Mouse (Mus musculus) CD4-positive, CD25-positive, alpha-beta regulatory T cell, adult 4 months (primary cell): ENCODE measurements around the gene Immp2l. TPM values are rescaled to one million over a fixed set of nuclear protein-coding genes. Genes with fewer than 3 reads are reported as not detected.

Source experiments
- ATAC-seq: one replicate; pipeline ENCODE4 v1.8.0; 2017
- polyA plus RNA-seq, 2 experiments: library from polyadenylated mRNA; unstranded; fragments of 100-300 nt; shearing (Covaris generic); gene quantifications; one replicate each; pipeline ENCODE4 v1.2.1; 2017

Immp2l gene
- polyA plus RNA-seq, 2 experiments from 2014 or later, result 22.5 to 38.8 TPM

DNA sequence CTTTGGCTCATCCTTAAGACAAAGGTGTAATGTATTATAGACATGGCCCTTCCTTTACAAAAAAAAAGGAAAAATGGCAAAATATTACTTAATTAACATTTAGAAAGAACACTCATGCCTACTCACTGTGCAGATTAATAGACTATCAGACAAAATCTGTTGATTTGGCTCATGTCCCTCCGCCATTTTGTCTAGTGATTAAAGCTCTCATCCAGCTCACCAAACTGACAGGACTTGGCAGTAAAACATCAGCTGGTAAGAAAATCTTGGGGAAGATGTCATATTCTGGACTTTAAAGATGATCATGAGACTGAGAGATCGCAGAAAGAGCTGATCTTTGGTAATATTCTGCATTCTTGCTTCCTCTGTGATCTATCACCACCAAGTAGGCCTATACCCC, 293.5 kb downstream of the Immp2l start:
- ATAC-seq, result no peak

DNA sequence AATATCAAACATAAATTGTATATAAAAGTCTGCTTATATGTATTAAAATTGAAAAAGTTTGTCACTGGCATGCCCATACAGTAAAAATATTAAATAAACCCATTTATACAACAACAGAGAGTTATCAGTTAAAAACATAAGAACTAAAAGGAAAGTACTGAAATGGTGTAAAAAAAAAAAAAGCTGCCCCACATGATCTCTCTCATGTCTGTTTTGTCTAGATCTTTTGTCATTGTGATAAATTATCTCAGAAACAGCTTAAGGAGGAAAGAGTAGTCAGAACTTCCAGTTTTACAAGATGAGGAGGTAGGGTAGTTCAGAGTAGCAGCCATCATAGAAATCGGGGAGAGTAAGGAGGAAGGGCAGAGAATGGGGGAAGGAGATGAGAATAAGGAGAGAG, 298.1 kb downstream of the Immp2l start:
- ATAC-seq, result no peak

DNA sequence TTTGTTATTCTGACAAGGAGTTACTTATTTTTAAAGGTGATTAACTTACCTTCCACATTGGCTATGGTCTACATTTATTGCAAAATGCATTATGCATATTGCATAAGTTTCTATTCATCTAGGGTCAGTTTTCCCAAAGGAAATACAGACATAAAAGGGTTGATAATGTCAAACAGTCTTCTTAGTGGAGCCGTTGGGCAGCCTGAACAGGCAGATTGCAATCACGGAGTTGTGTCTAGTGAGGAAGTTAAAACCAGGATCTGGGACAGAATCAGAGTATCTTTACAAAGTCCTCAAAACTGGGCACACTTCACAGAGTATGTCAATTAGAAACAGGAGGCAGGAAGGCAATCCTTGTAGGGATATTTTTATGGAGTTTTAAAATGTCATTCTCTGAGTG, 300.5 kb downstream of the Immp2l start:
- no peak for ATAC-seq

DNA sequence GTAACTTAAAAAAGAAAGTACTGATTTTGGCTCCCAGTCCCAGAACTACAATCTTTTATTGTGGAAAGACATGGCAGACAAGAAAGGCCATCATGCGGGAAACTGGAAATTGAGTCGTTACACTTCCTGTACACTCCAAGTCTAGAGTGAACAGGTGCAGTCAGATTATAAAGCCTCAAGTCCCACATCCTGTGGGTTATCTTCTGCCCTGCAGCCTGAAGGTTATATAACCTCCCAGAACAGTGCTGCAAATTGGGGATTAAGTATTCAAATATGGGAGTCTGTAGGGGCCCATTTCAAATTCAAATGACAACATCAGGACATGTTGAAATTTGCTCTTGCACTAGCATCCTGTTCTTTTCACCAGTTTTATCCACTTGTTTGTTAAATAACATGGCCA, 301.9 kb downstream of the Immp2l start:
- ATAC-seq, result peak; percentile 76

DNA sequence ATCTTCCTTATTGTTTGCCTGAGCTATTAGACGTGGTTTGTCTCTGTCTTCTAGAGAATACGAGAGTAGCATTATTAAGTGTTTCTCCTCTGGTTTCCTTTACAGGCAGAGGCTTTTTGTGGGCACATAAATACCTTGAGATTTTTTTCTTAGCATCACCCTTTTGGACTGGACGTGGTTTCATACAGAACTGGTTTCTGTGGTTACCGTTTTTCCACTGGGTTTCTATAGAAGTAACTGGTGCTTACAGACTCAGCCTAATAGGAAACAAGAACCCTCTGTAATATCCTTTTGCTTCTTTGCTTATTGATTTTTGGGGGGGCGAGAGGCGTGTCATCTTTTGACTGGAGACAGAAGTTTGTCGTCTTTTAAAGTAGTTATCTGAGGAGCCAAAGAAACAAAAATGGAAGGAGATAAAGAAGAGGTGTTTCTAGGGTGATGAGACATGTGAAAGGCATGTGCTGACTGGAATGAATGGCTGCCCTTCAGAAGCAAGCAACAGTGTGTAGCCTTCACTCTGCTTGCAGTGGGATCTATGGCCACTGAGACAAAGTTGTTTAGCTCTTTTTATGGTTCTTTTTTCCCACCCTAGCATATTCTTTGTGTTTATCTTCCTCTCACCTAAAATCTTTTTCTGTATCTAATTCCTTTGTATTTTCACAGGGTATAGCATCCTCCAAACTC, 307.2 kb downstream of the Immp2l start:
- peak; percentile 62 for ATAC-seq

DNA sequence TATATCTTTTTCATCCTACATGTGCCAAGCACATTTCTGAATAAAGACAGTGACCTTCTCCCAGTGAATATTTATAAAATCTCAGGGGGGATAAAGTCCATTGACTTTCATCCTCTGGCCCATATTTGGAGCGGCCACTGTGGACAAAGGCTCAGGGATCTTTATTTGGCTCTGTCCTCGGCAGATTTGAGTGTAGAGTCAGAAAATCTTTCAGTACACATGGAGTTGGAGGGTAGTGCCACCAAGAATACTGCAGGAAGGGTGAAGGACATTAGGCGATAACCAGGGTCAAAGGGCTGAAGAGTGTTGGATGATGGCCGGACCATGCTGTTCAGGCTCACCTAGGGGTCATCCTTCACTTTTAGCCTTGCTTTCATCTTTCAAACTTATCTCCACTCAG, 321.7 kb downstream of the Immp2l start:
- ATAC-seq, result no peak

DNA sequence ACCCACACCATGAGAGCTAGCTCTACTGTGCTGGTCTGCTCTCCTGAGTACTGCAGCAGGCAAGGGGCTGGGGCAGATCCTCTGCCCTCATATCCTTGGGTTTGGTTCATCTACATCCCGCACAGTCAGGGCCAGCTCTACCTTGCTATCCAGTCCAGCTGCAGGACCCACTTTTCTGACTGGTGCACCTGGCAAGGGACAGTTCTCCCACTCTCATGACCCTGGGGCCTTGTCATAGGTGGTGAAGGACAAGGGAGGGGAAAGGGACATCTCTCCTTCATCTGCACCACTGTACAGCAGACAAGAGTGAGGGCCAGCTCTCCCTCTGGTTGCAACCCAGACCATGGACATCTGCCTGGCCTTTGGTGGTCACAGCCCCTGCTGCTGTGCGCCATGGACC, 323.6 kb downstream of the Immp2l start:
- no peak for ATAC-seq

DNA sequence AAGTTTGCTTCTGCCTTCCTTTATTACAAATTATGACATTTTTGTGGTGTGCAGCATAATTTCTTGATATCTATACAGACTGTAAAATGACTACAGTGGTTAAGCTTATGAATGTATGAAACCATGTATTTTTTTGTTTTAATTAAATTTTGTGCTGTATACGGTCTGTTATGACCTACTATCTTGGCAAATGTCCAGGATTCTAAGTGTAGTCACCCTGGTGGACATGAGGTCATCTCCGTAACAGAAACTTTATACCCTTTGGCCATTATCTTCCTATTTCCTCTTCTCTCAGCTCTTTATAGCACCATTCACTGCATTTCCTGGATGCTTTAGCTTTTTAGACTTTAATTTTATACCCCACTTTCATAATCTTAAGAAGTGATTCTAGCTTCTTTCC, 325.5 kb downstream of the Immp2l start:
- ATAC-seq, result no peak

DNA sequence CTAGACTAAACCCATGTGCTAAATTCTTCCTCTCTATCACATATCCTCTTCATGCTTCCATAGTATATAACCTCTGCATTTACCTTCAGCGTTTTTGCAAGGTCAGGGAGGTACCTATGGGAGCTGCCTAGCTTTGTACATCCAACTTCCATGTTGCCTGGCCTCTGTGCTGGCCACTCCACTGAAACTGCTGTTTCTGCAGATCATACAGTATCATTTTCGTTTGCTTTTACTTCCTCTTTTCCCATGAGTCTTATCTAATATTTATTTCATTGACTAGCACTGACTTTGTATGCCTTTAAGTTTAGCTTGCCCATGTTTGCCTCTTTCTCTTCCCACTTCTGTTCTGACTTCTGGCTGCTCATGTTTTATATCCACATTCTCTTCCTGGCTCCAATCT, 325.9 kb downstream of the Immp2l start:
- no peak for ATAC-seq

DNA sequence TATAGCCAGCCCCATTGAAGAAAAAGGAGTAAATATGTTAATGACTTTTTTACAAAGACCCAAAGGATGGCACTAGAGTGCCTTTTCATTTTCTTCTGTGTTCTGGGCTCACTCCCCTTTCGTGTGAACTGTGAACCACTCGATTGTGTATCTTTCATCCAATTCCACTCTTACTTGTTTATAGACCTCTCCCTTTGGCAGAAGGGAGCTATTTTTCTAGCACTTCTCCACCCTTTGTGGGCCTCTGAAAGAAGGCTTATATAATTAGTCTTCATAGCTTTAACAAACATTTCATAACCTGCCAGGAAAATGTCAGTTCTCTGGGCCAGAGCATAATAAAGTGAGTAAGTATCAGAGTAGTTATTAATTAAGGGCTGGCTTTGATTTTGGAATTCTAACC, 327.4 kb downstream of the Immp2l start:
- no peak for ATAC-seq

DNA sequence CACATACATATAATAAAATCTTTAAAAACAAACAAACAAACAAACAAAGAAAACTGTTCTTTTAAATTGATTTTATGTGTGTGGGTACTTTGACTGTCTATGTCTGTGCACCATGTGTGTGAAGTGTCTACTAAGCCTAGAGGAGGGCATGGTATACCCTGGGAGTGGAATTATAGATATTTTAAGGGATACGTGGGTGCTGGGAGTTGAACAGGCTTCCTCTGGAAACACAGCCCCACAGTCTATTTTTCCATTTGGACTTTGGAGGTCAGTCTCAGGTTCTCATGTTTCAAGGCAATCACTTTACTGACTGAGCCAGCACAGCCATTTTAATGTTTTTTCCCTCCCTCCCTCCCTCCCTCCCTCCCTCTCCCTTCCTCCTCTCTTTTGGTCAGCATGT, 331.0 kb downstream of the Immp2l start:
- ATAC-seq, result no peak

DNA sequence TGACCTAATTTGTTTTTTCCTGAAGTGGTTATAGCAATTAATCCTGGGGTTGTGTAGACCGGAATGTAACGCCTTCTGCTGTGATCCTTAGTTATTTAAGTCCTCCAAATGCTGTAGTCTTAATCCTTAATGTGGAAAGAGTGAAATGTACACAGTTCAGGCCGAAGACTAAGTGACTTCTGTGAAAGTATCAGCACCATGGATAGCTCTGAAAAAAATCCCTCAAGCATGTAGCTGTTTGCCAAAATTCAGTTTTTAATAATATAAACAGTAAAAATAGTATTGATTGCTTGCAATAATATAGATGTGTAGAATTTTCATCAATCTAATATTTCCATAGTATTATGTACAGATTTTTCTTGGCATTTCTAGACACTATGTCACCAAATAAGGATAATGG, 332.1 kb downstream of the Immp2l start:
- ATAC-seq, result no peak

DNA sequence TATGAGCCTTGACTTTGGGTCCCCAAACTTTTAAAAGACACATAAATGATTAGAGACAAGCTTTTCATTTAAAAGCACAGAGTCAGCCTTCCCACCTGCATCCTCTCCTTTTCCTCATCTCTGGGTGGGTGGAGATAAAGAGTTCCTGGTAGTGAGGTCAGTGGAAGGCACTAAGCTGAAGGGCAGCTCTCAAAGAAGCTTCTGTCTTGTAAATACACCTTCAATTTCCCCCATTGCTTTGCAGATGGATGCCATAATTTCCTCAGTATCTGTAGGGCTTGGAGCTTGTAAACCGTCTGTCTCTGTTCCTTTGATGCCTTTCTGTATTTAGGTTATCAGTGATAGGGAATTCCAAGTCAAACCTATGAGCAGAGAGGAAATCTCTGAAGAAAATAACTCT, 362.8 kb downstream of the Immp2l start:
- ATAC-seq, result no peak

DNA sequence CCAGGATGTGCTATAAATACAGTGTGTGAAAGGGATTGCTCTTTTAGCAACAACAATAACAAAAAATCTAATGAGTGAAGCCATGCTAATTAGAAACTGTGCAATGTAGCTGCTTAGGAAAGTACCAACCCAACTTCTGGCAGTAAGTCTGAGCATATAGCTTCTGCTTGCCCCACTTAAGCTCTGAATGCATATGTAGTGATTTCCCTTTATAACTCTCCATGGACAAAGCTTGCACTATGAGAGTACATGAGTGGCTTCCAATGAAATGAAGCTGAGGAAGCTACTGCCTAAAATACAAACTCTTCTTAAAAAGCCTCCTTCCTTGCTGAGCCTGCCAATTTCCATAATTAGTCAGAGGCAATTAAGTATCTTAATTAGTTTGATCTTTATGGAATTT, 370.3 kb downstream of the Immp2l start:
- ATAC-seq, result no peak

DNA sequence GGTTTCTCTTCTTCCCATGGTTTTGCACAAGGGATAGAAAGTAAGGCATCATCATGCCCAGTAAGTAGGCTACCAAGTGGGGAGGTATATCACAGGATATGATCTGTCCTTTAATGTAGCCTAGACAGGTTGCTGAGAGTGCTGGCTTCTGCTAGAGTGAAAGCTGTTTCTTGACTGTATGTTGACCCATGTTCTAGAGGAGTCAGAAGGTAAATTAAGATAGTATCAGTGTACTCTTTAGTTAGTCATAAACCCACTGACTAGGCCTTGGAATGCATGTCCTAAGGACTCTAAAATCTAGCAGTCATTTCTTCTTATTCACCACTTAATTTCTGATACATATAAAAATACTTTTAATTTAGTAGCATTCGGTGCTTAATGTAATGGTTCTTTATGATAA, 377.2 kb downstream of the Immp2l start:
- no peak for ATAC-seq

DNA sequence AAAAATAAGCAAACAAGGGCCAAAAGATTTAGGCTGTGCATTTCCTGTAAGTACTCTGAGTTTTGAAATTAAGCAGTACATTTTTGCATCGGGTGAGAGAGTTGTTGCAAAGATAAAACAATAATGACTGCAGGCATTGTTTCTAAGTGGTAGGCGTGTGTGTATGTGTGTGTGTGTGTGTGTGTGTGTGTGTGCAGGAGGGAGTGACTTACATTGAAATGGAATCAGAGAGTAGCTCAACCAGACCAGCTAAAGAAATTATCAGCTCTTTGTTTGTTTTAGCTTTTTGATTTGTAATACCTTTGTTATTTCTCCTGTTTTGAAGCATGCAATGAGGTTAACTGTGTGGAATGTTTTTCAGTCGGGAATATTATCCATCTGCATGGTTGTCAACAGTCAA, 378.0 kb downstream of the Immp2l start:
- no peak for ATAC-seq

DNA sequence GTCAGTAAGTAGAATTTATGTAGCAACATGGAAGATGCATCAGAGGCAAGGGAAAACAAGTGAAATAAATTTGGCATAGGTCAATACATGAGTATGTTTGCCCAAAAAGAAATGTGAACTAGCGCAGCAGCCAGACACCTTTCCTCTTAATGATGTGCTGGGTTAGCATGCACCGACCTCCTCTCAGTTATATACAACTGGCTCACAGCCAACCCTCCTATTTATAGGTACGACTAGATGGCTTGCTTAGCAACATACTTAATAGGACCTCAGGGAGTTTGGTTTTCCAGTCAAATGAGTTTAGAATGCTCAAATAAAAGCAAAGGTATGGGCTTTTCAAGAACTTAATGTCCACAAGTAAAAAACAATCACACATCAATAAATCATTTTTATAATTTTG, 385.5 kb downstream of the Immp2l start:
- ATAC-seq, result no peak

DNA sequence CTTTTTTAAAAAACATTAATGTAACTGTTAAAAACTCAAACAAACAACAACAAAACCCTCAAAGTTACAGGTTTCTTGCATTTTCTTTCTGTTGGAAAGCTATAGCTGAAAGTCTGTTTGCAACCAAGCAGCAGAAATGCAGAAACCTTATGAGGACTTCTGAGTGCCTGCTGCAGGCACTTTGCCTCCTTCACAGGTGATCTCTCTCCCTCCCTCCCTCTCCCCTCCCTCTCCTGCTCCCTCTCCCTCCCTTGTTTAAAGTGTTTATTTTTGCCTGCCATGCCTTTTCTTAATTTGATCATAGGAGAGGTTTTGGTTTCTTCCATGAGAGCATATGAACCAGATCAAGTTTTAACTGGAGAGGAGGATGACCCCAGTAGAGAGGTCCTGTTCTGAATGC, 392.7 kb downstream of the Immp2l start:
- no peak for ATAC-seq

DNA sequence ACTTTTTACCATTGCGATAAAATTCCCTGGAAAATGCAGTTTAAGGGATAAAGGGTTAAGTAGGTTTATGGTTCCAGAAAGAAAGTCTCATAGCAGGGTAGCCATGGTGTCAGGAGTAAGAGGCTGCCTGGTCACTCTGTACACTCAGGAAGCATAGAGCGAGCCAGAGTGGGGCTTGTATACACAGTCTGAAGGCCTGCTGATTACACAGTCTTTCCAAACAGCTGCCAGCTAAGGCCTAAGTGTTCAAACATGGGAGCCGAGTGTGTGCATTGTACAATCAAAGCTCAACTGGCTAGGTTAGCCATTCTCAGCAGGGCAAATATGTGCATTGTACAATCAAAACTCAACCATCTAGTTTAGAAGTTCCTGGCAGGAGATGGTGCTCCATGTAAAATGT, 393.2 kb downstream of the Immp2l start:
- ATAC-seq, result no peak

DNA sequence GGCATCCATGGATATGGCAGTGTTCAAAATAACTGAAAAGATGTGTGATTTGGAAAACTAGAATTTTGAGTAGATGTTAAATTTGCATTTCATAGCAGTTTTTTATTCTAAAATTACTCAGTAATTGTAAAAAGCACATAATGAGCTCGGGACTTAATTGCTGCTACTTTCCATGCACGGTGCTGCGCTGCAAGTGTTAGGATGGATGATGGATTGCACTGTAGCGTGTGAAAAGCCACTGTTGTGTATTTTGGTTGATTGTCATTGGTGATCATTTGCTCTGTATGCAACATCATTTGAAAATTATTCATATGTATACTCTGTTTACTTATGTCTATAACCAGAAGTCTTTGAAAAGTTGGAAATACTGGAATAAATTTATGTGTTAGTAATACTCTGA, 394.1 kb downstream of the Immp2l start:
- ATAC-seq, result no peak

DNA sequence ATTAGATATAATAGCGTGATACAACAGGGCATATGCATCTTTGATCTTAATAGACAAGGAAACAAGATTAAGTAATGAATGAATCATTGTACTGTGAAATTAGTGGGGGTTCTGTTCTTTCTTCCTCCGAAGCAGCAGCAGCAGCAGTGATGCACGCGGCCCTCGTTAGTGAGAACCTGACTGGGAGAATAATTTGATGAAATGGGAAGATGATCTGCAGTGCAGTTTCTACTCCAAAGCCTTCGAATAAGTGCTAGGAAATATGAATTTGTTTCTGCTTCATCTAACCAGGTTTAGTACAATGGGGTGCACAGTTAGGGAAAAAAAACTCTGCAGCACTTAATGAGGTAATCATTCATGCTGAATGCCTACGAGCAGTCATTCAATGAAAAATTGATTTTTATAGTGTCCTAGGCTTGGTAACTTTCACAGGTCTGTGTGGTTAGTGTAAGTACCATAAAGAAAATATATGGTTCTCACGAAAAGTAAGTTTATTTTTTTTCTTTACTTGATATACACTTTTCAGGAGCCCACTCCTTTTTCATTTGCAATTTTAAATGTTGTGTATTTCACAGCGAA, 401.3 kb downstream of the Immp2l start:
- no peak for ATAC-seq

DNA sequence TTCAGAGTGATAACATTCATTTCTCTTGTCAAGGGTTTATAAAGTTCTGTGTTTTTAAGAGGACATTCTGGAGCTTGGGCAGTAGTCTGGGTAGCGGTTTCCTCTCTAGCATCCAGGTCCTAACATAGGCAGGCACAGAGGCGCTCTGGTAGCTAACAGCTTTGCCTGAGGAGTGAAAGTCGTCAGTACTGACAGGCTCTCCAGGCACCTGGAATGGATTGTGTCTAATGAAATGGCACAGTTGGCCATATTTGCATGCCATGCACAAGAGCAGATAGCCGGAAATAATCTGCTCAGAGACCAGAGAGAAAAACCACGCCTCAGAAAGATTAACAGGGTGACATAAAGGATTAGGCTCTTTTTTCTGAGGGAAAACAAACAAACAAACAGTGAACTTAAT, 403.6 kb downstream of the Immp2l start:
- no peak for ATAC-seq

DNA sequence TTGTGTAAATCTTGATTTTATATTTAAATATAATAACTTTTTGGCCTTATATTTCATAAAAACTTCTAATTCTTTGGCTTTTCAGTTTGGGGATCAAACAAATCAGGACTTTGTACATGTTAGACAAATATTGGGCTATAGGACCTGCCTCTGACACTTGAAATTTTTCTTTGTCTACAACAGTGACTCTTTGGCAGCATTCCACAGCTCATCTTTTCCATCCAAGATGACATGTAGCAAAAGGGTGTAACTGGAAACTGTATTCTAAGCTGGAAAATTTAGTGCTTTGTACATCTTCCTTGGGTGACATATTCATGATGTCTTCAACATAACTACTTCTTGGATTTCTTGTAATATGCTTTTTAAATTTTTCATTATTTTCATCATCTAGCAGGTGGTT, 404.9 kb downstream of the Immp2l start:
- ATAC-seq, result no peak

DNA sequence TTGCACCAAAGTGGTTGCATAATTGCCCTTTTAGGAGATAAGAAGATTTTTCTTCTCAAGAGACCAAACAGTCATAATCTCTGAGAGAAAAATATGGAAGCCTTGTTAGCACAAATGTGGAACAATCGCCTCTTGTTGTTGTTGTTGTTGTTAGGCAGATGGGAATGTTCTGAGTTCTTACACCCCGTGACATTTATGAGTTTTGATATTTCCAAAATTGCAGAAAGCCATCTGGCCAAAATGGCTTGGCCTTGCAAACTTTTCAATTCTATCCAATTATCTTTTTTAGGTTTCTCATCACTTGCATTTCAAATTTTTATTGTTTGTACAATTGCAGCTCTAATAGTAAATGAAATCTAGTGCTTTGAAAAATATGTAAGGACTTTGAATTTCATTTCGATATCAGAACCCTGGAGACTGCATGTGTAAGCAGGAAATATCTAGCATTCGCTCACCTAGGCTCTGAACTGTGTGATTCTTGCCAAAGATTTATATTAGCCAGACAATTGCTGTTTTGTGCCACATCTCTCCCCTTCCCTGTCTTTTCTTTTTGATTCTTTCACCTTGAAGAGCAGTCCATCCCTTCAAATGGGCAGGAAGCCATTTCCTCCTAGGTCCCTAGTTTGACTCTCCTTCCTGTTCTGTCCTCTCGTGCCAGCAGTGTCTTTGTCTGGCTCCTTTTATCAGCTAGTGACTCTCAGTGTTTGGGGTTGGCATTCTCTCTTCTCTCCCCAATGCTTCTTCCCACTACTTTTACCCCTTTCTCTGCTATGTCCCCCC, 412.5 kb downstream of the Immp2l start:
- ATAC-seq, result no peak
